Mouse (Mus musculus): ENCODE results near the gene Chl1. TPM values are rescaled to one million over a fixed set of nuclear protein-coding genes. Genes with fewer than 3 reads are reported as not detected.
A peak's percentile ranks its signal among the peaks of the same experiment; 100 is the strongest.

Chl1 gene
- polyA plus RNA-seq, 1 experiment from 2014 or later: 127 TPM

DNA sequence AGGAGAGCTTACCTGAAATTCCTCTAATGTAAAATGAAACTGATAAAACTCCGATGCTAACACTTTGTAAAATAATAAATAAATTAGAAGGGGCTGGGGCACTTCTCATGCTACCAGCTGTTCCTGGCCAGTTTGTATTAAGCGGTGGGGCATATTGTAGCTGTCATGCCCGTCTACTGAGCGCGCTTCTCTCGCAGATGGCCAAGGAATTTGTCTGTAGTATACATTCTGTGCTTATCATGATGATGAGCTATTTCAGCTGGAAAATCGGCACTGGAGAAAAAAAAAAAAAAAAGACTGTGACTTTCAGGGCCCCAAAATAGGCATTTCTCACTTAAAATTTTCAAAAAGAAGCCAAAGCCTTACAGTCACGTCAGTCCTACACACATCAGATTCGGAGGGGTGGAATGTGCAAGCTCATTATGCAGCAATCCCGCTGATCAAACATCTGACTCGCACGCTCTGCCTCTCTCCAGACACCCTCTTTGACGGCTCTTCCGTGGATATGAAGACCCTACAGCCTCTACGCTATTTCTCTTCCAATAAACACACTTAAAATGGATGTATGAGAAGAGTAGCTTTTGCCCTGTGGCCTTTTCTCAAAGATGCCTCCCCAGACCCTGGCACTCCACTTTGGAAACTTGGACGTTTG is 238.9 kb downstream of the Chl1 start:
- 0 out of 2 replicates have a peak, but pooled peaks cover 3% of the 10 kb centered on the region for H3K4me1 ChIP-seq (replicated peaks)
- H3K27ac ChIP-seq (replicated peaks): no peak overlapping the region
- no peak for ATAC-seq (ENCODE audit: low FRiP score, low read depth)
- H3K4me2 ChIP-seq: peak overlapping the region; percentile 35
- no peak overlapping the region for H3K9ac ChIP-seq
- no peak overlapping the region for H3K4me3 ChIP-seq
- no peaks in the 10 kb centered on the region for H3K36me3 ChIP-seq
- no peaks in the 10 kb centered on the region for H3K27me3 ChIP-seq
- WGBS: 36% methylated on average over 16 of the region's 16 CpGs
- H3K9me3 ChIP-seq: no peaks in the 10 kb centered on the region

DNA sequence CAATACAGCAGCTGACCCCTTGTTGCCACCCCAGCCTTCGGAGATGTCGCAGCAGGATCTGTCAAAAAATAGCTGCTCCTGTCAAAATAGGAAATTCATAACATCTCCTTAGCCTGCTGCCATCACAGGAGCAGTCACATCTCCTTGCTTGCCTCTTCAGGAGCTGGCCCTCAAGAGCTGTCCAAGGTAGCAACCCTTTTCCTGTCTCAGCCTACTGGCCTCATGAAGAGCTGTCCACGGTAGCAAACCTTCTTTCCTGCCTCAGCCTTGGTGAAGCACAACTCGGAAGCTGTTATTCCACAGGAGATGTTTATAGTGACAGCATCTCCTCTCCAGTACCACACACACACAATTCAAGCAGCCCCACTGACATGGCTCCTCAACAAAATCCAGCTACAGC is 243.5 kb downstream of the Chl1 start:
- Histone ChIP-seq H3K9me3 (no peaks in the 10 kb centered on the region), H3K9ac (no peak overlapping the region), H3K4me2 (no peak overlapping the region), H3K36me3 (no peaks in the 10 kb centered on the region), H3K27ac (replicated peaks) (no peak overlapping the region), H3K4me1 (replicated peaks) (0 out of 2 replicates have a peak, but pooled peaks cover 3% of the 10 kb centered on the region), H3K4me3 (no peak overlapping the region), H3K27me3 (no peaks in the 10 kb centered on the region)
- ATAC-seq (ENCODE audit: low FRiP score, low read depth): no peak
- 74% methylated on average over 4 of the region's 4 CpGs for WGBS

DNA sequence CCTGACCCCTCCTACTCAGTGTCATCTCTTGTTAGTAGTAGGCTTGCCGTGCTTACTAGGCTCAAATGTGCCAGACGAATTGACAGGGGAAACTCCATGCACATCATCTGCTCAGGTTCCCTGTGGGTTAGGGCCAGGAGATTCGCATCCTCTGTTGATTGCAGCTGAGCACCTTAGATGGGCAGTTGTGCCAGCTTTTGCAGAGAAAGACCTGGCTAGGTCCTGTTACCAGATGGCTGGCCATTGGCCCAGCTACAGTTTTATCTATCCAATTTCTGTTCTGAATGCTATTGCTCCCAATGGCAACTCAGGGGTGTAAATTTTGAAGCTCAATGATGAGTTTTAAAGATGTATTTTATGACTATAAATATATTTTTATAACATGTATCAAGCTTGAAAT is 256.4 kb downstream of the Chl1 start:
- H3K27ac ChIP-seq (replicated peaks): no peak overlapping the region
- WGBS: 73% methylated on average over 3 of the region's 3 CpGs
- no peak overlapping the region for H3K9ac ChIP-seq
- H3K4me3 ChIP-seq: no peak overlapping the region
- no peak for ATAC-seq (ENCODE audit: low FRiP score, low read depth)
- no peaks in the 10 kb centered on the region for H3K27me3 ChIP-seq
- no peaks in the 10 kb centered on the region for H3K9me3 ChIP-seq
- H3K4me1 ChIP-seq (replicated peaks): no peaks in the 10 kb centered on the region
- H3K36me3 ChIP-seq: no peaks in the 10 kb centered on the region
- no peak overlapping the region for H3K4me2 ChIP-seq

DNA sequence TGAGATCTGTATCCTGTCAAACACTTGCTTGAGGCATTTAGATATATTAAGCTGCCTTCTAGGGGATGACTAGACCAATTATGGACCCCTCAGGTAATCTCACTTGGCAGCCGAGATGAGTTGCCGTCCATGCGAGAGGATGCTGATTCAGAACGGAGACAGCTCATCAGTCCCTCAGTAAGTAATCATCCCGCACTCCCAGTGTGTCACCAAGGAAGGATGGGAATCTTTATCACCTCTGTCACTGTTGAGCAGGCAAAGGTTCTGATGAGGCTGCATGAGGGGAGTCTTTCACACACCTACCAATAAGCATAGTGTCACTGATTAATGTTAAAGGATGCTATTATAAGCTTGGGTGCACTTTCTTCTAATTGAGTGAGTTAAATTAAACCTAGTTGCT is 270.7 kb downstream of the Chl1 start:
- Histone ChIP-seq H3K36me3 (no peaks in the 10 kb centered on the region), H3K9ac (no peak overlapping the region), H3K27ac (replicated peaks) (no peak overlapping the region), H3K9me3 (no peaks in the 10 kb centered on the region), H3K27me3 (no peaks in the 10 kb centered on the region), H3K4me3 (no peak overlapping the region), H3K4me2 (no peak overlapping the region), H3K4me1 (replicated peaks) (no peaks in the 10 kb centered on the region)
- no peak for ATAC-seq (ENCODE audit: low FRiP score, low read depth)
- 56% methylated on average over 5 of the region's 5 CpGs for WGBS

DNA sequence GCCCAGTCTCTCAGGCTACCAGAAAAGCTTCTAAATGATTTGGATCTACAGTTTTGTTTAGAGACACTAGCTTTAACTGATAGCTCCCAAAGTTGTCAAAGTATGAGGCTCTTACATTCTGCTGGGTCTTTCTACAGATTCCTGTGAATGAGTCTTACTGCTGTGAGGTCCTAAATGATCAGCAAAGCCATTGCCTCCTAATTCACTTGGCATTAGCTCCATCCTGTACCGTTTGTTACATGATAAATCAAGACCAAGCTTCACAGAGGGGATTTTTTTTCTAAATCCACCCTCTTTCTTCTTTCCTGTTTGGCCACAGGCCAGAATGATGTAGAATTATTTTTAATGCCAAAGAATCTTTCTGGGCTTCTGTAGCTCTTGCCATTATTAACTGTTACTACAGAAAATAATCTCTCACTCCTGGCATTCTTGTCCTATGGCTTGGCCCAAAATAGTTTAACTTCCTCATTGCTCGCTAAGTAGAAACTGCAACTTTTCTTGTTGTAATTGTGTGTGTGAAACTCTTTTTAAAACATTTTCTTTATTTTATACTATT is 280.8 kb downstream of the Chl1 start:
- H3K4me1 ChIP-seq (replicated peaks): no peaks in the 10 kb centered on the region
- no peaks in the 10 kb centered on the region for H3K36me3 ChIP-seq
- H3K4me3 ChIP-seq: no peak overlapping the region
- ATAC-seq (ENCODE audit: low FRiP score, low read depth): no peak
- H3K27me3 ChIP-seq: no peaks in the 10 kb centered on the region
- no peaks in the 10 kb centered on the region for H3K9me3 ChIP-seq
- H3K9ac ChIP-seq: no peak overlapping the region
- no peak overlapping the region for H3K27ac ChIP-seq (replicated peaks)
- no peak overlapping the region for H3K4me2 ChIP-seq
- 61% methylated on average over 2 of the region's 2 CpGs for WGBS

DNA sequence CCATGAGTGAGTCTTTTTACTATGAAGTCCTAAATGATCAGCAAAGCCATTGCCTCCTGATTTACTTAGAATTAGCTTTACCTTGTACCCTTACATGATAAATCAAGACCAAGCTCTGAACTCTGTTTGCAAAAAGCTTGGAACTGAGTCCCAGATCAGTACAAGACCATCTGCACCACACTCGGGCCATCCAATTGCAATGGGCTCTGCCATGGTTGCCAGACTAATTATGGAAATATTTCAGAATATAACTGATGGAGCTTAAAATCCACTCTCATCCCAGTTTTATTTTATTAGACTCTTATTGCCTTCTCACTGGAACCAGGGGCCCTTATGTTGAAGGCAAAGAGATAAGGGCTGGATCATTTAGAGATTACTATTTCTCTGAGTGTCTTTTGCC is 284.9 kb downstream of the Chl1 start:
- Histone ChIP-seq H3K9ac (no peak overlapping the region), H3K27me3 (no peaks in the 10 kb centered on the region), H3K4me1 (replicated peaks) (no peaks in the 10 kb centered on the region), H3K4me3 (no peak overlapping the region), H3K36me3 (no peaks in the 10 kb centered on the region), H3K27ac (replicated peaks) (no peak overlapping the region), H3K9me3 (no peaks in the 10 kb centered on the region), H3K4me2 (no peak overlapping the region)
- no peak for ATAC-seq (ENCODE audit: low FRiP score, low read depth)
- WGBS: 69% methylated on average over 1 of the region's 1 CpGs

Data from hindbrain, embryonic 15.5 days (tissue).